Mouse (Mus musculus): ENCODE measurements around the gene Atp6v1fnb. TPM values are rescaled to one million over a fixed set of nuclear protein-coding genes. Genes with fewer than 3 reads are reported as not detected.
A peak's percentile ranks its signal among the peaks of the same experiment; 100 is the strongest.

The Atp6v1fnb gene
- total RNA-seq, 2 experiments from 2014 or later = 0.41 TPM; not detected in 1

DNA sequence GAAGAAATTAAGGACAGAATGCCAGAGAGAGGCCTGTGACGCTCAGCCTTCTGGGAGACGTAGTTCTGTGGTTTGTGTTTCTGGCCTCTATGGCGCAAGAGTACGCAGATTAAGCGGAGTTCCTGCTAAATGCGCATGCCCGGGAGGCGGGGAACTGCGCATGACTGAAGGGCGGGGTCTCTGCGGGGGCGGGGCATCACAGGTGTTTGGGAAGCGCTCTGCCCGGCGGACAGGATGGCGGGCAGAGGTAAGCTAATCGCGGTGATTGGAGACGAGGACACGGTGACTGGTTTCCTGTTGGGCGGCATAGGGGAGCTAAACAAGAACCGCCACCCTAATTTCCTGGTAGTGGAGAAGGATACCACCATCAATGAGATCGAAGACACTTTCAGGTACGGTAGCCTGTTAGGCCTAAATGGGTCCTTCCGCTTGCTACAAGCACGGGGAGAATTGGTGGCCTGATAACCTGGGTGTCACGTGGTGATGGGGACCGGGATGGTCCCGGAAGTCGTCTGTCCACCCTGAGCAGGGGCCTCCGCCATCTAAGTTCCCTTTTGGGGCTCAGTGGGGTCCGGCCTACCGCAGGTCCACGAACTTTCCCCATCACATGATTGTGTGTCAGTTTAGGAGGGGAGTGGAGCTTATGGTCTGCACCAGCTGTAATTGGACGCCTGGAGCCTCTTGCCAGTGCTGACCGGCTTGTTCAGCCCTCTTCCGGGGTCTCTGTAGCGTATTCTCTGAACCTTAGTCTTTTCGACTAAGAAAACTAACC, 3.5 kb upstream of the Atp6v1fnb start, which contains the start of gene Atp6v1f:
Gene Atp6v1f (plus strand): TSS at position 136 of the 772 bp plus-strand sequence.
- peak; percentile 93 for DNase-seq

DNA sequence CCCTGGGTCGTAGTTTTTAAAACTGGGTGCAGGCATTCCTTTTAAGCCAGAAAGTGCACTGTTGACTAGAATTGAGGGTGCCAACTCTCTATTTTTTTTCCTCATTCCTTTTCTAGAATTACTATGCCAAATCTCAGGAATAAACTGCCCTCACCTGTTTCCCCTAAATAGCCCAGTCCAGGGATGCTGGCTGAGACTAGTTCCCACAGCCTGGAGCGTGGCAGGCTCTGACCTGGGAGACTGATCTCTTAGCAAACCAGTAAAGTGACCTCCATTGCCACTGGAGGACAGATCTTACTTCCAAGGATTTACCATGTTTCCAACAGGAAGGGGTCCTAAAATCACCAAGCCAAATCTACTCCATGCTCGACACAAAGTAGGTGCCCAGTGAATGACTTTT, 2.4 kb upstream of the Atp6v1fnb start:
- no peak for DNase-seq

DNA sequence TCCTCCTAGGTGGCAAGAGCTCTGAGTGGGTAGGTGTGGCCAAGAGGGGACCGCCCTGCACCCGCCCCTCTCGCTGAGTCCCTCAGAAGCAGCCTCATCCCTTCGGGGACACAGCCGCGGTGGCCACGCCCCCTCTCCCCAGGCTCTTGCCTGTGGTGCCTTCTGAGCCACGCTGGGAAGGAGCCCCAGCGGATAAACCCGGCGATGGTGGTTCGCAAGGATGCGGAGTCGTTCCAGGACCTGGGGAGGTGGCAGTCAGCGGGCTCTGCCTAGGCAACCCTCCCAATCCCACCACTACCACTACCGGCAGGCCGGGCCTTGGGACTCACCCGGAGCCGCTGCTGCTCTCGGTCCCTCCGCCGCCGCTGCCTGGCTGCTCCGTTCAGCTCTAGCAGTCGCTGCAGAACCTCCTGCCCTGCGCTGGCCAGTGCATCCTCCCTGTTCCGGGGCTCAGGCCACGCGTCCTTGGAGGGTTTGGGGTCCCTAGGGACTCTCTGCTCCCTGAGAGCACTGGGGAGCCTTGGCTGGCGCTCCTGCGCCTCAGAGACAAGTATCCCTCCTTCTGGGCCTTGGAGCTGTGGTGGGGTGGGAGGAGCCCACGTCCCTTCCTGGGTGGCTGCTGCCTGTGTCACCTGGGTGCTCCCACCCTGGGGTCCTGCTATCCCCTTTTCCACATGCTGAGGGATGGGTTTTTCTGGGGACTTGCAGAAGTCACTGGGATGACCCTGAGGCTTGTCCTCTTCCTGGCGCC, 2.9 kb downstream of the Atp6v1fnb start:
- DNase-seq = peak; percentile 67

DNA sequence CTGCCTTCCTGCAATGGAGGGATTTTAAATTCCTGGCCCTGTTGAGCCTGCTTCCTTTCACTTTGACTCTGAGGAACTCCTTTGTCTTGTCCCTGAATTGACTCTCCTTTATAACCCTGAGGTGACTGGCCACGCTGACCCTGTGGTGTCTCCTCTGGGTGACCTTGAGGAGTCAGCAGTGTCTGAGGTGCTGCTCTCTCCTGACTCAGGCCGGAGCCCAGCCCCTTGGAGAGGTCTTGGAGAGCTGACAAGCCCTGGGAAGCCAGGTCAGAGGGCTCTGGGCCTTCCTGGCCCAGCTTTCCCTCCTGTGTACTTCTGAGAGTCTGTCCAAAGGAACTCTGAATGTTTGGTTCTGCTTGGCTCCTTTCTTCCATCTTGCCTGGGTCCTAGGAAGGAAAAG, 3.5 kb downstream of the Atp6v1fnb start:
- no peak for DNase-seq

DNA sequence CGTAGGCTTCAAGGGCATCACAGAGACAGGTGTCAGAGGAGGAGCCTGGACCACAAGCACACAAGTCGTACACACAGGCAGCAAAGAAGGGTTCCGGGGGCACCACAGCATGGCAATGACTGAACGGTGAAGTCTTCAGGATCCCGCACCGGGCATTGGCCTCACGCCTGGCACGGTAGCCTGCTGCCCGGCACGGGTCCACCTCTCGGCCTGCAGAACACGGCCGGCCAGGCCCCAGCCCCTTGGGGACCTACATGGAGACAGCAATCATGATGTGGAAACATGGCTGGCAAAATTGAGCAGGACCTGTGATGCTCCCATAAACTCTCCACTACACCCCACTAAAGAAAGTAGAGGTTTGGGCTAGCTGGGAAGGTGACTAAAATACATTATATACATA, 11.5 kb downstream of the Atp6v1fnb start:
- DNase-seq = no peak

DNA sequence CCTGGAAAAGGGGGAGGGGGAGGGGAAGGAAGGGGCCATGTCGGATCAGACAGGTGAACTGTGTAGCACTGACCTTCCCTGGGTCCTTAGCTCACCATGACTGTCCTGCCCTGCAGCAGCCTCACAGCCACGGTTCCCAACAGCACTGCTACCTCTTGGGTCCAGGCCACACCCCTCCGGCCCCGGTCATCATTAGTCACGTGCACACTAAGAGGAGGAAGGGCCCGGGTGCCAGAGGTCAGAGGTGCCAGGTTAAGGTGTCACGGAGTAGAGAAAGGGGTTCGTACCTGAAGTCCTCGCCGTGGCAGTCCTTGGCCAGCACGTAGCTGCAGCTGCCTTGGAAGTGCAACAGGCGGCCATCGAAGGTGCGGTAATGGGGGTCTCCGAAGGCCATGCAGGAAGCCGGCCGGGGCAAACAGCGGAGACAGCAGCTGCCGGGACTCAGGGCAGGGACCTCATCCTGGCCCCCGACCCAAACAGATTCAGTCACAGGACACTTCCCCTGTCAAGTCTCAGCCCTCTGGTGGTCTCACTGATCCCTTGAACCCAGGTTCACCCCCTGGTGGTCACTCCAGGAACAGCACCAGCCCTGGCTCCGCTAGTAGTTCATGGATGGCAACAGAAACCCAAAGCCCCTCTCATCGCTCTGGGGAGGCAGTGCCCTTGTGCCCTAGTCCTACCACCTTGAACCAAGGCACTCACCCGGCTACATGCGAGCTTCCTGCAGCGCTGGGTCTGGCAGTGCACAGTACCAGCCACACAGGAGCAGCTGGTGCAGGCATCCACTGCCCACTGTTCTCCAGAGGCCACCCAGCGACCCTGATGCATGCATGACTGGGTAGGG, 13.7 kb downstream of the Atp6v1fnb start:
- DNase-seq = peak; percentile 84

DNA sequence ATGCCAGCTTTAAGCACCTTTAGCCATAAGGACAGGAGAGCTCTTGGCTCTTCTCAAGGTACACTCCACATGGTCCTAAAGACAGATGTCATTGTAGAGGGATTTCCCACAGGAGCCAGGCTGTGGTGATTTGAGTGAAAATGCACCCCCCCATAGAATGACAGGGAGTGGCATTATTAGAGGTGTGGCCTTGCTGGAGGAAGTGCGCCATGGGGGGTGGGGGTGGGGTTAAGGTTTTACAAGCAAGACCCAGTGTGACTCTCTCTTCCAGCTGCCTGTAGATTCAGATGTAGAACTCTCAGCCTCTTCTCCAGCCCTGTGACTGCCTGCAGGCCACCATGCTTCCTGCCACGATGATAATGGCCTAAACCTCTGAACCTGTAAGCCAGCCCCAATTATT, 14.7 kb downstream of the Atp6v1fnb start:
- DNase-seq = no peak

DNA sequence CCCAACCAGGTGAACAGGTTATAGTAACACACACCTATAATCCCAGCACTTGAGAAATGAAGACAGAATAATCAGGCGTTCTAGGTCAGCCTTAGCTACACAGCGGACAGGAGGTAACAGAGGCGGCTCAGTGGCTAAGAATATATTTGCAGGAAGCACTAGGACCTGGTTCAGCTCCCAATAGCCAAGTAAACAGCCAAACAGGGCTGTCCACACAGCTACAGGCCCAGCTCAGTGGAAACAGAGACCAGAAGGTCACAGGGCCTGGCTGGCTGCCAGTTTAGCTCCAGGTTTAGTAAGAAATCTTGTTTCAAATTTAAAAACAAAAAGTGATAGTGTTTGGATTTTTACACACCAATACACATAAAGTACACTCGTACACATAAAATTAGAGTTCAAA, 22.9 kb downstream of the Atp6v1fnb start:
- peak; percentile 48 for DNase-seq

DNA sequence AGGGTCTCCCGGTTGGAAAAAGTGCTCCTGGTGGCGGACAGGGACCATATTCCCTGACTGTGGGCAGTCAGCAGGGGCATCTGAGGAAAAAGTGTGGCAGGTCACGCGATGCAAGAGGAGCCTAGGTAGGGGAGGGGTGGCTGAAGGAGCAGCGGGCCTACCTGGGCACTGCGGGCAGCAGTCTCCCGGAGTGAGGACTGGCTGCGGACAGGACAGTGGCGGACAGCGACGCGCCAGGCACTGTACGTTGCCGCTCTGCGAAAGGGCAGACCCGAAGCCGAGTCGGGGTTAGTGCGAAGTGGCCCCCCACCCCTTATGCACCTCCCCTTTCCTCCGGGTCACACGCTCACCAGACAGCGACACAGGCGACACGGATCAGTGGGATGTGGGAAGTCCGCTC, 25.0 kb downstream of the Atp6v1fnb start:
- no peak for DNase-seq

DNA sequence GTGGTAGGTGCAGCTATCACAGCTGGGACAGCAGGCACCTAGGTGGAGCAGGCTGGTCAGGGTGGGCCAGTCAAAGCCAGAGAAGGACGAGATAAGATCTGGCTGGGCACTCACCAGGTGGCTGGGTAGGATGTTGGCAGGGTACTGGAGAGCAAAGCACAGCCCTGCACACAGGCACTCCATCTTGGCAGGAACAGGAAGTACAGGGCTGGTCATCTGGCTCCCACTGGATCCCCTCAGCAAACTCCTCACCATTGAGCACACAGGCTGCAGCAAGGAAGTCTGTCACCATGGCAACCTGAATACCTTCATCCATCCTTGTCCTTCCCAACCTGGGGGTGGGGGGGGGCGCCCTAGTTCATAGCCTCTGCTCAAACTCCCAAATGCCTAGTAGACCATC, 26.6 kb downstream of the Atp6v1fnb start:
- no peak for DNase-seq

DNA sequence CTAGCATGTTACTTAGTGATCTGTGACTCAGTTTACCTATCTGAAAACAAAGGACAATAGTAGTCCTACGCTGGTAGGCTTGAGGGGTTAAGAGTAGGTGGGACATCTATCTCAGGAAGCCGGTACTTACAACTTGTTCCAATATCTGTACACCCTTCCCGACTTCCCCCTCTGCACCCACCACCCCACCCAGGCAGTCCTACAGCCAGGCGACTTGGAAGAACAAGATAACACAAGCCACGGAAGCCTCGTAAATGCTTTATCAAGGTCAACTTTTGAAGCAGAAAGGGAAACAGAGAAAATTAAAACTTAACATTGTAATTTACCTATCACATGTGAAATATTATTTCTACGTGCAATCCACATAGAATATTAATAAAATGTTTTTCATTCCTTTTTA, 28.9 kb downstream of the Atp6v1fnb start:
- no peak for DNase-seq

DNA sequence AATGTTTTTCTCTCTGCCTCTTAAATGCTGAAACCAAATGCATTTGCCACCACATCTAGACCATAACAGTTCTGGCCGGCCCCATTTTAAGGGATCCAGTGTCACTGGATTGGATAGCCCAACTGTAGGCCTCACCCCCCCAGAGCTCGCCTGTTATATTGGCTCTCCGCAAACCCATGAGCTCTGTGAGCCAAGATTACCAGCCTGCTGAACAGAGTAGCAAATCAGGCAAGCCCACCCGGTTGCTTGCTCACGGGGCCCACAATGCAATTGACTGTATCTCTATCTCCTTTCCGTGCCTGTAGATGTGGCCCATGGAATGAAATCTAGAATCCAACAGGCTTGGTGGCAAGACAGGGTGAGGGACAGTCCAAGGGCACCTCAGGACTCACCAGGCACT, 29.6 kb downstream of the Atp6v1fnb start:
- no peak for DNase-seq

DNA sequence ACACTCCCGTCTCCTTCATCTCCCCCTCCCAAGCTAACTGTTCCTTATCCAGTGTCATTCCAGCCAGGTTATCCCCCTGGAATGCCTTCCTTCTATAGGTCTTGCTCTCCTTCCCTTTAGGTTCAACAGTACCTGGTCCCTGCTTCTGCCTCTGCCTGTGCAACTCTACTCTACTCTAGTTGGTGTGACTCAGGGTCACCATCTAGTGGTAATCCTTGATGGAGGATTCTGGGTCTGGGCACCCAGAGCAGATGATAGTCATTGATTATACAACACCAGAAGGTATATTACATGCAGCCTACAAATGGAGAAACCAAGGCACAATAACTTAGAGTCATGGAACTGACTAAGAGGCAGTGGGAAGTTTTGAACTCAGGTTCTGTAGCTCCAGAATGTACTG, 30.4 kb downstream of the Atp6v1fnb start:
- no peak for DNase-seq

DNA sequence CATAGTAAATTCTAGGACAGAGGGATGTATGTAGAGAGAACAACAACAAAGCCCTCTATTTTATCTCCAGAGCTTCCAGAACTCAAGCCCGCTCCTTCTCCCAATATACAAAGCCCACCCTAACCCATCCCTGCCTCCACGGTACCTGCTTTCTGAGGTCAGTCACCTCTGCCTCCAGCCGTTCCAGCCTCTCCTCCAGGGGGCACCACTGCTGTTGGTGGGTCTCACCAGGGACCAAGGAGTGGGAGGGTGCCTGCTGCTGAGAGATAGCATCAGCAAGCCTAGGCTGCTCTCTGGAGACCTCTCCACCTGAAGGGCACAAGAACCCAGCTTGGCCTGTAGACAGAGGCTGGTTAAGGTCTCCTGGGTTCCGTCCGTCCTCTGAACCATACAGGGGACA, 34.3 kb downstream of the Atp6v1fnb start:
- DNase-seq = no peak

DNA sequence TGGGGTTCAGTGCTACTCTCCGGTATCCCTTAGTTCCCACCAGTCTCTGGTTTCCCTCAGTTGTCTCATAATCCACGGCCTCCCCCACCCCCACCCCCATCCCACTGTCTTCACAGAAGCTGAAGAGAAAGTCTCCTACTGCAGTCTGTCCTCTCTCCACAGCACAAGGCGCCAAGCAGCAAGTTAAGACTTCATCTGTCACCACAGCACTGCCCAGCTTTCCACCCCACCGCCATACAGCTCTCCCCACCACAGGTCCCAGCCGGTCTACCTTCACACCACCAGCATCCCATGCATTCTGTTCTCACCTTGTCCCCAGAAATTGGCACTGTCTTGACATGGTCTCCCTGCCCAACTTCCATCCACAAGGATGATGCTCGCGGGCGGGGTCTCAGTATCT, 35.6 kb downstream of the Atp6v1fnb start:
- DNase-seq = no peak

DNA sequence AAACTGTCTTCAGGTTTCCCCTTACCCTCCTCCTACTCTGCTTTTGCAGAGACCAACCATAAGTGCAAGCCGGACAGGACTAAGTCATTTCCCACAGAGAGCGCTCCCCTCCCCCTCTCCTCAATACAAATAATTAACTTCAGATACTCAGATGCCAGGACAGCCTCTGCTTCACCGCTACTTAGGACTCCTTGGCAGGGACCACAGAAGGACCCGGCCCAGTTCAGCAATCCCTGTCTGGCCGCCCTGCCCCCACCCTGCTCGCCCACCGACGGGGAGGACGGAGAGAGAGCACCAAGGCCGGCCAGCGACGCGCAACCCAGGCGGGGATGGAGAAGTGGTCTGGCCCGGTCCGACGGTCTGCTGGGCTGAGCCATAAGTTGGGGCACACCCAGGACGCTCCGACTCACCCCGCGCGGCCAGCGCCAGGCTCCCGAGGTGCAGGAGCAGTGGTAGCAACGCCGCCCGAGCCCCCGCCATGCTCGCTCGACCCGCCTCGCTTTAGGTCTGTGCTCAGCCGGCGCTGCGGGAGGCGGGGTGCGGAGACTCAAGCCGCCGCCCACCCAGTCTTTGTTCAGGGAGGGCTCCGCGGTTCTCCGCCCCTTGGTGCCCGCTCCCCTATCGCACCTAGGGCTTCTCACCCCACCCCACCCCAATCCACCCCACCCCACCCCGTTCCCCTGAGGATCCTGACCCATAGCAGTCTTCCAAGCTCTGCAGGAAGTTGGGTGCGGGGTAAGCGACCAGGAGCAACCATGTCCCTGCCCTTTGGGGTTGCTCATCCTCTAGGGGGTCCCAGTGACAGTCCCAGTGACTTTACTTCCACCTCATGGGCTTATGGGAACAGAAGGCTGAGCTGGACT, 36.4 kb downstream of the Atp6v1fnb start, which contains the start of gene Kcp:
Gene Kcp (minus strand): TSS at position 506 of the 863 bp plus-strand sequence.
- DNase-seq = peak; percentile 53

DNA sequence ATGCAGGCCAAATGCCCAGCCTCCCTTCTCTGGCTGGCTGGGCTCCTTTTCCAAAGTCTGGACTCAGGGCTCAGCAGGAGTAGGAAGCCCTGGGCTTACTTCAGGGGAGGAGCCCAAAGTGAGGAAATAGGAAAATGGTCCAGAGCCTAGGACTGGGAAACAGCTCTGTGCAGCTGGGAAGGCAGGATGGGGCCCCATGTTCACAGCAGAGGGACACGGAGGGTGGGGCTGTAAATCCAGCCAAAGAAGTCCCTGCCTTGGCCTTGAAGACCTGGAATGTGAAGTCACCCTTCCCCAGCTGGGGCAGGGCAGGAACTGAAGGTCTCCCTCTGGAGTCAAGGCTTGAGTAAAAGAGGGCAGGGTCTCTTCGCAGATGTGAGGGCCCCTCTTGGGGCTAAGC, 37.8 kb downstream of the Atp6v1fnb start:
- no peak for DNase-seq

DNA sequence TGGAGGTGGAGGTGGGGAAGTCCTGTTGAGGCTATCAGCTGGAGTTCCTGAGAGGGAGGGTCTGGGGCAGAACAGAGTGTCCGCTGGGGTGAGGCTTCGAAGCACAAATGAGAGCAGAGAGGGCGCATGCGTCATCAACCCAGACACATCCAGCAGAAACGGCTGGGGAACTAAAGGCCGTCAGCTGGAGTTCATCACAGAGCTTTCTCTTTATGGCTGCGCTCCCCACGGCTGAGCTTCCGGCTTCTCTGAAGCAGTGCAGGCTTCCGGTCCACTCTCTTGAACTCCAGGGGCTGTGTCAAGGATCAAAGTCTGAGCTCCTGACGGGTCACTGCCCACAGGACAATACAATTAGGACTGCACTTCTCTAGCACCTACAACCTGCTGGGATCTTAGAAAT, 42.0 kb downstream of the Atp6v1fnb start:
- peak; percentile 46 for DNase-seq

DNA sequence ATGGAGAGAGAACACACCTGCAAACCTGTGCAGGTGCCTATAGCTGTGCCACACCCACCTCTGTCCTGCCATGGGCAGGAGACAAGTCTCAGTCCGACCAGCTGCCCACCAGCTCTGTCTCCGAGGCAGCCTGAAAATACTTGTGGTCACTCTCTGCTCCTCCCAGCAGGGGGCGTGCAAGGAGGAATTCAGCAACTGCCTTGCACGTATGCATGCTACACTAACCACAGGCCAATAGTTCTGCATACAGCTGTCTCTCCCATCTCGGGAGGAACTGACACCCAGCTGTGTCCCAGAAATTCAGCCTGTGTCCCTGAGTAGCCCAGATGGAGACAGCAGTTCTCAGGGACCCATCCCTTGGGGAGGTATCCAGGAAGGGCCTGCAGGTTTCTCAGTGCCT, 45.9 kb downstream of the Atp6v1fnb start:
- peak; percentile 79 for DNase-seq

DNA sequence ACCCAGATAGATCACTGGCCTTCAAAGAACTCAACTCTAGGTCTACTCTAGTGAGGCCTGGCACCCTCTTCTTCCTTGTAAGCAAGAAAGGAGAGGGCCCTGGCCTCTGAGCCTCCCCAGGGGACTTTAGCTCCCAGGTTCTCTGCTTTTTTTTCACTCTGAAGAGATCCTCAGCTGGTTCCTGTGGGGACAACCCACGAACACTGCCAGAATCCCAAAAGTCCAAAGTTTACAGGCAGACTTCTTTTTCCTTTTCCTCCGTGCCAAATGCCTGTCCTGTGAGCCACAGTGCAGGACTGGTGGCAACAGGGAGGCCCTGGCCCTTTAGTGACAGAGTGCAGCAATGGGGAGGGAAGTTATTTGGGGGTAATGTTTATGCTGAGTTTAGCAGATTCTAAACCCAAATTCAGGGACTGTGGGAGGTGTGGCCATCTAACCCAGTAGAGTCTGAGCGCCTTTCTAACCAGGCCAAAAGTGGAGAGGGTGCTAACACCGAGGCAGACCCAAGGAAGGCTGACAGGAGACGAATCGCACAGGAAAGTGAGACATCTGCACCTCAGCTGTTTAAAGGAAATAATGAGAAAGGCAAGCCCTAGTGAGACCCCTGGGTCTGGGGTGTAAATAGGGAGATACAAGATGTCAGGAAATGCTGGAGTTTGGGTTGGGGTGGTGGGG, 51.5 kb downstream of the Atp6v1fnb start:
- DNase-seq = no peak
